Mouse (Mus musculus) megakaryocyte, embryonic 14.5 days (primary cell): Measurements from ENCODE around the gene Csmd2.

Source experiments
- FLI1 ChIP-seq: IDR thresholded peaks from 2 replicates; pipeline ENCODE4 v1.6.1; 2012; ENCODE audit warnings: low read length, inconsistent platforms, mixed read lengths
- GATA1 ChIP-seq: IDR thresholded peaks from 3 replicates; pipeline ENCODE4 v1.6.1; 2012; ENCODE audit warnings: mixed read lengths, low read length, inconsistent platforms, borderline replicate concordance

GRCm38 (mm10) chr4:128402706-128403105 lies 415.0 kb downstream of the Csmd2 start:
- TF ChIP-seq GATA1 = no peak
- TF ChIP-seq FLI1 = no peak
